Mouse (Mus musculus) urinary bladder, adult 2 months (tissue): ENCODE data around the gene Slc18b1. TPM values are rescaled to one million over a fixed set of nuclear protein-coding genes. Genes with fewer than 3 reads are reported as not detected.
A peak's percentile ranks its signal among the peaks of the same experiment; 100 is the strongest.

ENCODE experiments used
- DNase-seq: peaks from one replicate; pipeline ENCODE4 v3.0.0; 2022; ENCODE audit warnings: low spot score
- polyA plus RNA-seq: library from polyadenylated mRNA; depleted of rRNA; stranded (reverse); fragments of >200 nt; gene quantifications from 2 replicates; pipeline ENCODE4 v1.2.3, GENCODE M21; 2012

The Slc18b1 gene
- polyA plus RNA-seq, 1 experiment = 35.6 TPM

GRCm38 (mm10) chr10:23806201-23806600, 9.4 kb downstream of the Slc18b1 start:
- DNase-seq = no peak

GRCm38 (mm10) chr10:23811635-23812437, 15.1 kb downstream of the Slc18b1 start:
- no peak for DNase-seq

- DNase-seq = no peak
These were observed 15.6 kb downstream of the Slc18b1 start for GRCm38 (mm10) chr10:23812438-23812759.

GRCm38 (mm10) chr10:23812852-23813766, 16.3 kb downstream of the Slc18b1 start:
- no peak for DNase-seq

GRCm38 (mm10) chr10:23815168-23815567, 18.4 kb downstream of the Slc18b1 start:
- DNase-seq = peak; percentile 39

GRCm38 (mm10) chr10:23816241-23816640, 19.5 kb downstream of the Slc18b1 start:
- no peak for DNase-seq

- DNase-seq = no peak
These were observed 29.7 kb downstream of the Slc18b1 start for GRCm38 (mm10) chr10:23826516-23826915.

- DNase-seq = no peak
These were observed 39.5 kb downstream of the Slc18b1 start for GRCm38 (mm10) chr10:23836003-23836964.

- no peak for DNase-seq
These were observed 40.3 kb downstream of the Slc18b1 start for GRCm38 (mm10) chr10:23837115-23837514.

- no peak for DNase-seq
These were observed 42.1 kb downstream of the Slc18b1 start for GRCm38 (mm10) chr10:23838910-23839309.

GRCm38 (mm10) chr10:23839368-23839767, 42.6 kb downstream of the Slc18b1 start:
- no peak for DNase-seq

GRCm38 (mm10) chr10:23840496-23840895, 43.7 kb downstream of the Slc18b1 start:
- no peak for DNase-seq

- DNase-seq = no peak
These were observed 54.6 kb downstream of the Slc18b1 start, which contains the start of gene Vnn3 for GRCm38 (mm10) chr10:23851228-23851912. TSS of gene Vnn3 (plus strand) at chr10:23851462.

- no peak for DNase-seq
These were observed 55.3 kb downstream of the Slc18b1 start for GRCm38 (mm10) chr10:23852096-23852495.

GRCm38 (mm10) chr10:23864362-23865312, 67.9 kb downstream of the Slc18b1 start:
- no peak for DNase-seq
